Mouse (Mus musculus): ENCODE results near the gene Nrarp. TPM values are rescaled to one million over a fixed set of nuclear protein-coding genes. Genes with fewer than 3 reads are reported as not detected.

The Nrarp gene
- polyA plus RNA-seq, 1 experiment from 2014 or later, result 37.4 TPM

DNA sequence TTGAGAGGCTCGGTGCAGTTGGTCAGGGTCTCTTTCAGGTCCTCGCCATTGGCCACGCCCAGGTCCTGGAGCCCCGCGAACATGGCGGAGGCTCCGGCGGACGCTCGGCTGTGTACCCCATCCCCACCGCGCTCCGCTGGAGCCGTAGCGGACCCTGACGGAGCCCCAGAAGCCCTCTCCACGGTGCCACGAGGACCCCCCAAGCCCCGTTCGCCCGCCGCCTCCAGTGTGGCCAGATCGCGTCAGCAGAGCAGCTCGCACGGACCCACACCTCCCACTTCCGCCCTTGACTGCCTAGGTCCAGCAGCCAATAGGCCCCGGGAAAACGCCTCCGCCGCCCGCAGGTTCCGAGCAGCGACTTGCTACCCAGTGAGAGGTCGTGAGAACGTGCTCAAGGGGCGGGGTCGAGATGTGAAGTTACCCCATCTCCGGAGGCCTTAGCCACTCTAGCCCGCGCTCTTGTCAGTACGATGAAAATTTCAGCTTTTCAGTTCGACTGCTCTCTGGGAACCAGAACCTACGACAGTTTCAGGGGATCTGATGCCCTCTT lies 30.6 kb downstream of the Nrarp start, which contains the start of gene Nelfb:
Gene Nelfb (minus strand): TSS at position 369 of the 550 bp plus-strand sequence.
- Histone ChIP-seq H3K27me3 (ENCODE audit: poor library complexity, severe bottlenecking) (peaks cover 22% of the 10 kb centered on the region), H3K4me3 (peak within 1 kb of the TSS; percentile 95), H3K4me1 (peaks cover 26% of the 10 kb centered on the region), H3K36me3 (replicated peaks) (peaks cover 35% of the 10 kb centered on the region), H3K27ac (peak within 1 kb of the TSS; percentile 99), H3K9me3 (no peaks in the 10 kb centered on the region)
- peak; percentile 95 for DNase-seq (ENCODE audit: extremely low spot score, low spot score)
- under 1% methylated on average over 44 of the region's 44 CpGs for WGBS

DNA sequence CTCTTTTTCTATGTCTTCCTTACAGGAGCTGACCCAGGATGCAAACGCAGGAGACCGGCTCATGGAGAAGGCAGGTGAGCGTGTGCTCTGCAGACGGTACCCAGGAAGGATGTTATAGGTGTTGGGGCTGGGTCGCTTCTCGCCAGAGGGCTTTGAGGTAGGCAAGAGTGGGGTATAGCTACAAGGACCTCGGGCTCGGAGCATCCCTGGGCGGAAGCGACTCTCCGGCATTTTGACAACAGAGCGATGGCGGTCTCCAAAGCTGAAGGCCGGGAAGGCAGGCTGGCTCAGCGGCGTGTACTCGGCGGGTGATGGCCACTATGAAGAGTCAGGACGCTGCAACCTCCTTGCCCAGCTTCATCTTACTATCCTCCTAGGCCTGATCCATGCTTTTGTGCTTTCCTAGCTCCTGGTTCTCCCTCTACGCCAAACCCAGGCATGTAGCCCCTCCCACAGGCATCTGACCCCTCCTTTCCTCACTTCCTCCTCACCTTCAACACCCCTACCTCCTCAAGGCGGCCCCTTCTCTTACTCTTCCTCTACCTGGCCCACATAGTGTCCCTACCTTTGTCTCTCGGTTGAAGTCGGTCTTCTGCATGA lies 32.8 kb downstream of the Nrarp start:
- Histone ChIP-seq H3K4me1 (peaks cover 26% of the 10 kb centered on the region), H3K27ac (no peak overlapping the region), H3K9me3 (no peaks in the 10 kb centered on the region), H3K27me3 (ENCODE audit: poor library complexity, severe bottlenecking) (peaks cover 22% of the 10 kb centered on the region), H3K4me3 (peak overlapping the region; percentile 2; the same call in 1 of the 2 replicates), H3K36me3 (replicated peaks) (peaks cover 14% of the 10 kb centered on the region)
- no peak for DNase-seq (ENCODE audit: extremely low spot score, low spot score)
- WGBS, result 67% methylated on average over 23 of the region's 23 CpGs

DNA sequence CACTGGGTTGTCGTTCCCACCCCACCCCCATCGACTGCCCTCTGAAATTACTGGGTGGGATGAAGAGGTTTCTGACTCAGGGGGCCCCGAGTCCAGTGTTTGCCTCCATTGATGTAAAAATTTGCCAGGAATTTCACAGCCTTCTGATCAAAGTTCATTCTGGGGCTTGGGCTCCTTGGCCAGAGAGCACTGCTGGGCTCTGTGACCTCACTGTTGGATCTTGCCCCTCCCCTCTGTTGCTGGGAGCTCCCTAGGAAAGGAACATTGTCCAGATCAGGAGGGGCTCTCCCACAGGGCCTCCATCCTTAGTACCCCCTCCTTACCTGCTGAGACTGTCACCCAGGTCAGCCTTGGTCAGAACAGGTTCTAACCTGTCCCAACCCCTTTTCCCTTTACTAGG lies 33.9 kb downstream of the Nrarp start, which contains the start of gene Stpg3:
Gene Stpg3 (minus strand): TSS at position 194 of the 400 bp plus-strand sequence.
- peaks cover 4% of the 10 kb centered on the region; the same call in 1 of the 2 replicates for H3K36me3 ChIP-seq (replicated peaks)
- DNase-seq (ENCODE audit: extremely low spot score, low spot score), result no peak
- H3K27me3 ChIP-seq (ENCODE audit: poor library complexity, severe bottlenecking), result peaks cover 22% of the 10 kb centered on the region
- WGBS, result 80% methylated on average over 3 of the region's 3 CpGs
- H3K4me3 ChIP-seq, result peak within 1 kb of the TSS; percentile 2; the same call in 1 of the 2 replicates
- H3K4me1 ChIP-seq, result peaks cover 26% of the 10 kb centered on the region
- no peaks in the 10 kb centered on the region for H3K9me3 ChIP-seq
- H3K27ac ChIP-seq, result no peak within 1 kb of the TSS

DNA sequence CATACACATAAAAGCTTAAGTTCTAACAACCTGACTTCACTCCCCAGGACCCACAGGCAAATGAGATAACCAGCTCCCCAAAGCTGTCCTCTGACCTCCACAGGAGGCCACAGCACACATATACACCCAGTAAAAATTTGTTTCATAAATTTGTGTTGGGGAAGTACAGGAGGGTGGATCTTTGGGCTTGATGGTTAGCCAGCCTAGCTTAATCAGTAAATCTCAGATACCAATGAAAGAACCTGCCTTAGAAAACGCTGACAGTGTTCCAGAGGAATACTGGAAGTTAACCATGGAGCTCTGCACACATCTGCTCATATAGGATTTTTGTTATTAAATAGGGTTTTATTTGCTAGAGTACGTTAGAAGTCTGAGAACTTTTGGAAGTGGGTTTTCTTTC lies 37.1 kb downstream of the Nrarp start:
- H3K4me3 ChIP-seq, result no peak overlapping the region
- H3K9me3 ChIP-seq, result no peaks in the 10 kb centered on the region
- H3K36me3 ChIP-seq (replicated peaks), result peaks cover 15% of the 10 kb centered on the region
- no peak for DNase-seq (ENCODE audit: extremely low spot score, low spot score)
- no peak overlapping the region for H3K27ac ChIP-seq
- peaks cover 16% of the 10 kb centered on the region; the same call in 1 of the 2 replicates for H3K27me3 ChIP-seq (ENCODE audit: poor library complexity, severe bottlenecking)
- H3K4me1 ChIP-seq, result peaks cover 9% of the 10 kb centered on the region
- 63% methylated on average over 2 of the region's 2 CpGs for WGBS

DNA sequence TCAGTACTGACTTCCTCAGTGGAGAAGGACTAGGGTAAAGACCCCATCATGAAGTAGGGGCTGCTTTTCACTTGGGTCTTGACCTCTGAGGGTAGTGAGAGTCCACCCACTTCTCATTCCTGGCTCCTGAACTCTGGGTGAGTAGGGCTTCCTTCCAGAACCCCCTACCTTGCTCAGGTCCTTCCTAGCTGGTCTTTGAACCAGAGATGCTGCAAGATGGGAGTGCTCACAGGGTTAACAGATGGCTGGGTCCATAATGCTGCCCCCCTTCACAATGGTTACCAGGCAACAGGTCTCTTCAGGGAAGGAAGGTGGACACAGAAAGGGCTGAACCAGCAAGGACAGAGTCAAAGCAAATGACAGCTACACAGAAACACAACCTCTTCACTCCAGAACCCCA lies 37.9 kb downstream of the Nrarp start, which contains the start of gene Fam166a:
Gene Fam166a (plus strand): TSS at position 301 of the 400 bp plus-strand sequence.
- Histone ChIP-seq H3K27me3 (ENCODE audit: poor library complexity, severe bottlenecking) (peaks cover 9% of the 10 kb centered on the region; the same call in 1 of the 2 replicates), H3K9me3 (no peaks in the 10 kb centered on the region), H3K4me1 (peaks cover 15% of the 10 kb centered on the region), H3K4me3 (no peak within 1 kb of the TSS), H3K36me3 (replicated peaks) (peaks cover 23% of the 10 kb centered on the region), H3K27ac (no peak within 1 kb of the TSS)
- no peak for DNase-seq (ENCODE audit: extremely low spot score, low spot score)

DNA sequence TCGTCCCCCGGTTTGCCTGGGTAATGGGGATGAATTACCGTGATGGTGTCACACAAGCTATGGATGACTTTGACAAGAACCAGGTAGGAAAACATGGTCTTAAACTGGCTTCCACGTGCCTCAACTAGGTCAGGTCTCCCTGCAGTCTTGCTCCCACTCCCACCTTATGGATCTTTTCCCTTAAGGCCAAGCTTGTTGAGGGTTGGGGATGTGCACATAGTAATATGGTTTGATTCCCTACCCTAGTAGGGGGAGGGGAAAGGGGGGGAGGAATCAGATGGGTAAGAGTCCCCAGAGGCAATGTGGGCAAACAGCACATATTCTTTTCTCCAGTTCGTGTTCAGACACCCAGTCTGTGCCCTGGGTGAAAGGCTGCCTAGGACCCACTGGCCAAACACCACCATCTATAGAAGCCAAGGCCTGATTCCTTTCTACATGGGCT lies 40.8 kb downstream of the Nrarp start:
- 73% methylated on average over 5 of the region's 5 CpGs for WGBS
- H3K36me3 ChIP-seq (replicated peaks), result peaks cover 27% of the 10 kb centered on the region
- no peaks in the 10 kb centered on the region for H3K9me3 ChIP-seq
- no peak overlapping the region for H3K27ac ChIP-seq
- no peak for DNase-seq (ENCODE audit: extremely low spot score, low spot score)
- H3K4me1 ChIP-seq, result peaks cover 29% of the 10 kb centered on the region
- H3K4me3 ChIP-seq, result no peak overlapping the region
- no peaks in the 10 kb centered on the region for H3K27me3 ChIP-seq (ENCODE audit: poor library complexity, severe bottlenecking)

DNA sequence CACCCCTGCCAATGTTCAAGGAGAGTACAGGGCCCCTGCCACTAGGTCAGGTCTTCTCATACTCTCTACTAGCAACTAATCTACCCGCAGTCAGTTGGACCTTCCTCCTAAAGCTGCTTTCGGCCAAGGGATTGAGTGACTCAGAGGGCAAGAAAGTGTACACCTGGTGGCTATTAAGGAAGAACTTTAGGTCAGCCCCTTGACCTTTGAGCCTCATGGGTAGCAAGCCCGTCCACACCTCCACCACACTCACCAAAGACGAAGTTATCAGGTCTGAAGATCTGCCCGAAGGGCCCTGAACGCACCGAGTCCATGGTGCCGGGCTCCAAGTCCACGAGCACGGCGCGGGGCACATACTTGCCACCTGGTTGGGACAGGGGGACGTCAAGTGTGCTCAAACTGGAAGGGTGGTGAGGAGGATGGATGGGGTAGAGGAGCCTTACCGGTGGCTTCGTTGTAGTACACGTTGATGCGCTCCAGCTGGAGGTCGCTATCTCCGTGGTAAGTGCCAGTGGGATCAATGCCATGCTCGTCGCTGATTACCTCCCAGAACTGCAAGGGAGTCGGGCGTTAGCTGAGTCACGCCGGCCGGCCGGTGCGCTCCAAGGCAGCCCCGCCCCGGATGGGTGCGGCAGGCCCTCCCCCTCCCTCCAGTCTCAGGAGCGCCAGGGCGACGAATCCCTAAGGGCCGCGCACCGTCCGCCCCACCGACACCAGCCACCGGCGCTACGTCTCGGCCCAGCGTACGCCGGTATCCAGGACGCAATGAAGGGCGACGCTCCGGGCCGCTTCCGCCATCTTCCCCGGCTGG lies 43.3 kb downstream of the Nrarp start:
- peak; percentile 35 for DNase-seq (ENCODE audit: extremely low spot score, low spot score)
- no peaks in the 10 kb centered on the region for H3K9me3 ChIP-seq
- peak overlapping the region; percentile 87 for H3K4me3 ChIP-seq
- WGBS, result 3% methylated on average over 51 of the region's 53 CpGs
- peaks cover 27% of the 10 kb centered on the region for H3K36me3 ChIP-seq (replicated peaks)
- H3K27me3 ChIP-seq (ENCODE audit: poor library complexity, severe bottlenecking), result no peaks in the 10 kb centered on the region
- peak overlapping the region; percentile 97 for H3K27ac ChIP-seq
- H3K4me1 ChIP-seq, result peaks cover 37% of the 10 kb centered on the region

DNA sequence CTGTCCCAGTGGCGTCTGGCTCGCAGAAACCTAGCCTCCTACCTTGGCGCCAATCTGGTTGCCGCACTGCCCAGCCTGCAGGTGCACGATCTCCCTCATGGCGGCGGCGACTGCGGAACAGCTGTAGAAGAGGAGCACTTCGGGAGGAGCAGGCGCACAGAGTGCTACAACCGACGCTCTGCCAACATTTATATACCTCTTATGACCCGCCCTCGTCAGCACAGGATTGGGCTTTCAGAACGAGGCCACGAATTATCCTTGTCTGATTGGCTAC lies 43.9 kb downstream of the Nrarp start, which contains the start of gene Tubb4b:
Gene Tubb4b (minus strand): TSS at position 211 of the 274 bp plus-strand sequence.
- no peaks in the 10 kb centered on the region for H3K9me3 ChIP-seq
- no peaks in the 10 kb centered on the region for H3K27me3 ChIP-seq (ENCODE audit: poor library complexity, severe bottlenecking)
- peak within 1 kb of the TSS; percentile 97 for H3K27ac ChIP-seq
- H3K4me3 ChIP-seq, result peak within 1 kb of the TSS; percentile 87
- H3K4me1 ChIP-seq, result peaks cover 40% of the 10 kb centered on the region
- DNase-seq (ENCODE audit: extremely low spot score, low spot score), result no peak
- peaks cover 27% of the 10 kb centered on the region for H3K36me3 ChIP-seq (replicated peaks)
- WGBS, result under 1% methylated on average over 17 of the region's 17 CpGs

DNA sequence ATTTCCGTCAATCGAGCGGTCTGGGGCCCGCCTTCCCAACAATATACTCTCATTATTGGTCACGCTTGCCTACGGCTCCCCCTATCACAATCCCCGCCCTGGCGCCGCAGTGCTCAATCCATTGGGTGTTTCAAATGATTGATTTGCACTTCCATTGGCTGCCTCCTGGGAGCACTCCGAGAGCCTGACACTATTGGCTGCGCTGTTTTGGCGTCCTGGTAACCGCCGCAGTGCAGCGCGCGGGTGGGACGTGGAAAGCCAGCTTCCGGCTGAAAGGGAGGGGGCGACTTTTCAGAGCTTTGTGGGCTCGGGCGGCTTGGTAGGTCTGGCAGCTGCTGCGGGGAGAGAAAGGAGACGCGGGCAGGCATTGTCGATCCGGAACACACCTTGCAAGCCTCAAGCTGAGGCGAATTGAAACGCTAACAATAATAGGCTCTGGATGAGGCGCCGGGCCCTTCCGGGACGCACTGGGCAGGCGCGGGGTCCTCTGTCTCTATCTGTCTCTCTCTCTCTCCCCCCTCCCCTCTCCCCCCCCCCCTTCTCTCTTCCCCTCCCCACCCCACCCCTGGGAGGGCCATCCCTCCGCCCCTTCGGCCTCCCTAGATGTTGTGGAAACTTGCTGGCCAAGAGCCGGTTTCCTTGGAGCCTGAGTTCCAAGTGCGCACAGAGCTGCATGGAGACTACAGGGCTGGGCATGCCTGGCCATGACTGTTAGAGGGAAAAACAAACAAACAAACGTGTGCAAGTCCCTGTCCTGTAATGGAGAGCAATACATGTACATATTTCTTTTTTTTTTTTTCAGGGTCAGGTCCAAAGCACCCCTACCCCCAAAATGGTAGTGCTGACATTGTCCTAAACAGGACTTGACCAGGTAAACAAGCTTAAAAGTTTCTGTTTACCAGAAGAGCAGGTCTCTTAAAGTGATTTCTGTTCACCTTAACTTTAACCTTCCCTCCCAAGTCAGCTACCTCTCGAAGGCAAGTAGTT lies 44.5 kb downstream of the Nrarp start:
- Histone ChIP-seq H3K27me3 (ENCODE audit: poor library complexity, severe bottlenecking) (0 out of 2 replicates have a peak, but pooled peaks cover under 1% of the 10 kb centered on the region), H3K36me3 (replicated peaks) (peaks cover 27% of the 10 kb centered on the region), H3K27ac (peak overlapping the region; percentile 97), H3K4me3 (peak overlapping the region; percentile 87), H3K9me3 (no peaks in the 10 kb centered on the region), H3K4me1 (peaks cover 40% of the 10 kb centered on the region)
- 2% methylated on average over 41 of the region's 41 CpGs for WGBS
- peak; percentile 98 for DNase-seq (ENCODE audit: extremely low spot score, low spot score)

DNA sequence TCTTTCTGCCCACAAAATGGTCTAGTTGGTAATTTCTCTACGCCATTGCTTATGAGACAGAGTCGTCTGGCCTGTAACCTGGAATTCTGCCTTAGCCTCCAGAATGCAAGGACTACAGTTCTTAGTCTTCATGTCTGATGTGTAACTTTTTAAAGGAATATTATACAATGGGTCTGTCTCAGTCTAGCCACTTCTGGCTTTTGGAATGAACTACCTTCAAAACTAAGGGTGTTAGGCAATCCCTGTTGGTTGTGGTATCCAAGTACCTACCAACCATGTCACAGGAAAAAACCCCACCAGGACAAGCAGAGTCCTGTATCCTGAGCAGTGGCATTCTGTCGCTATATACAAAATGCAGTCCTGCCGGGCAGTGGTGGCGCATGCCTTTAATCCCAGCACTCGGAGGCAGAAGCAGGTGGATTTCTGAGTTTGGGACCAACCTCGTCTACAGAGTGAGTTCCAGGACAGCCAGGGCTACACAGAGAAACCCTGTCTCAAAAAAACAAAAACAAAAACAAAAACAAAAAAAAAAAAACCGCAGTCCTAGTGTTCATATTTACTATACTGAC lies 45.3 kb downstream of the Nrarp start:
- WGBS, result 81% methylated on average over 8 of the region's 8 CpGs
- no peak for DNase-seq (ENCODE audit: extremely low spot score, low spot score)
- Histone ChIP-seq H3K9me3 (no peaks in the 10 kb centered on the region), H3K4me1 (peaks cover 40% of the 10 kb centered on the region), H3K27ac (peak overlapping the region; percentile 97), H3K36me3 (replicated peaks) (peaks cover 27% of the 10 kb centered on the region), H3K27me3 (ENCODE audit: poor library complexity, severe bottlenecking) (peaks cover 8% of the 10 kb centered on the region), H3K4me3 (peak overlapping the region; percentile 87)

DNA sequence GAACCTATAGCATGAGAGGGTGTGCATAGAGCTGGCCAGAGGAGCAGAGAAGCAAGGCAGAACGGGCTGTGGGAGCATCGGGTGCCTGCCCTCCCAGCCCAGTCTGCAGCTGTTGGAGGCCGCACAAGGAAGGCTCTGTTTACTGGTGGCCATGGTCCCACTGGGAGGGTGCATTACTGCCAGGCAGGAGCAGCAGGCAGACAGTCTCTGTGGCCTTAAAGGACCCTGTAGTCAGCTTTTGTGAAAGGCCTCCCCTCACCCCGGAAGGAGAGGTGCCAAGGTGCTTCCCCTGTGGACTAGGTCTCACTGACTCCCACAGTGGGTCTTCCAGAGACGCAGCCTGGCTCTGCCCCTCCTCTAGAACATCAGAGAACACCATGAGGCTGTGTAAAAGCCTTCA lies 46.3 kb downstream of the Nrarp start:
- Histone ChIP-seq H3K27me3 (ENCODE audit: poor library complexity, severe bottlenecking) (peaks cover 14% of the 10 kb centered on the region), H3K36me3 (replicated peaks) (peaks cover 18% of the 10 kb centered on the region), H3K9me3 (no peaks in the 10 kb centered on the region), H3K4me1 (peaks cover 38% of the 10 kb centered on the region), H3K4me3 (no peak overlapping the region), H3K27ac (peak overlapping the region; percentile 32; the same call in 1 of the 2 replicates)
- WGBS, result 86% methylated on average over 5 of the region's 5 CpGs
- no peak for DNase-seq (ENCODE audit: extremely low spot score, low spot score)

Data from forebrain, embryonic 10.5 days (tissue).